ENCODE assay signal across 18 mouse cellular contexts in genomic region chr17:70403750-70404149, GRCm38 (mm10).
DNase-seq lines count a peak whose midpoint lies in the region; ATAC-seq and TF ChIP-seq lines count a peak whose summit lies in the region.
"Had no signal": no experiment of that assay in that cellular context is flagged by ENCODE, and none has a peak within 500 bp of the region (broad histone marks: within the 10 kb centered on the region; RNA-seq: fewer than 3 reads in every experiment).

No protein-coding gene starts in this region.

- WGBS in midbrain, embryonic 10.5 days: 23% methylated on average over 10 of the region's 10 CpGs
- WGBS in midbrain, embryonic 13.5 days: 16% methylated on average over 10 of the region's 10 CpGs

- H3K9me3 ChIP-seq in midbrain, embryonic 10.5 days (replicated peaks): no peaks in the 10 kb centered on the region
- H3K9me3 ChIP-seq in midbrain, embryonic 13.5 days: no peaks in the 10 kb centered on the region
- no peaks in the 10 kb centered on the region for H3K9me3 ChIP-seq in ES-E14 (ENCODE audit: control insufficient read depth, insufficient read depth, low read depth, low read length)
- H3K9me3 ChIP-seq: embryonic facial prominence, embryonic 12.5 days; forebrain, embryonic 12.5 days; heart, embryonic 12.5 days; hindbrain, embryonic 12.5 days; intestine, embryonic 15.5 days had no signal

- no peak overlapping the region for H3K9ac ChIP-seq in midbrain, embryonic 13.5 days (replicated peaks)
- H3K9ac ChIP-seq in ES-E14 (ENCODE audit: insufficient read depth, low read depth, low read length, poor library complexity, severe bottlenecking): no peak overlapping the region
- H3K9ac ChIP-seq: embryonic facial prominence, embryonic 12.5 days; forebrain, embryonic 12.5 days; forebrain, postnatal 0 days; heart, embryonic 12.5 days; hindbrain, embryonic 12.5 days; intestine, embryonic 15.5 days had no signal

- no peak for ATAC-seq in midbrain, embryonic 13.5 days
- ATAC-seq: forebrain, postnatal 0 days; intestine, embryonic 15.5 days had no signal

- H3K4me3 ChIP-seq in midbrain, embryonic 10.5 days: no peak overlapping the region
- H3K4me3 ChIP-seq in midbrain, embryonic 13.5 days (replicated peaks): no peak overlapping the region
- no peak overlapping the region for H3K4me3 ChIP-seq in ES-E14 (ENCODE audit: insufficient read depth in 1 of 2, low read depth in 1 of 2, low read length in 2 of 2, poor library complexity in 1 of 2, severe bottlenecking in 1 of 2)
- H3K4me3 ChIP-seq in layer of hippocampus, adult 2 months: no peak overlapping the region
- H3K4me3 ChIP-seq: embryonic facial prominence, embryonic 12.5 days; forebrain, embryonic 12.5 days; gastrocnemius, adult 2 months; heart, embryonic 12.5 days; hindbrain, embryonic 12.5 days; intestine, embryonic 15.5 days had no signal

- H3K4me1 ChIP-seq in midbrain, embryonic 10.5 days: peaks cover 9% of the 10 kb centered on the region
- peaks cover 6% of the 10 kb centered on the region for H3K4me1 ChIP-seq in midbrain, embryonic 13.5 days (replicated peaks)
- H3K4me1 ChIP-seq in ES-E14 (ENCODE audit: control insufficient read depth in 2 of 2, insufficient read depth in 2 of 2, low read length in 2 of 2, poor library complexity in 1 of 2): peaks cover 3% of the 10 kb centered on the region in 2 experiments; a peak in 2 of 4 replicates
- H3K4me1 ChIP-seq: embryonic facial prominence, embryonic 12.5 days; heart, embryonic 12.5 days; hindbrain, embryonic 12.5 days; intestine, embryonic 15.5 days had no signal

- no peak overlapping the region for H3K4me2 ChIP-seq in midbrain, embryonic 13.5 days (replicated peaks)
- H3K4me2 ChIP-seq: embryonic facial prominence, embryonic 12.5 days; forebrain, embryonic 12.5 days; heart, embryonic 12.5 days; hindbrain, embryonic 12.5 days; intestine, embryonic 15.5 days had no signal

- DNase-seq in midbrain, embryonic 10.5 days (ENCODE audit: low spot score): no peak
- DNase-seq in ES-E14 (ENCODE audit: low read depth, low spot score) (peak; percentile 56), WW6 (ENCODE audit: low read depth, low spot score) (peak; percentile 24)
- no peak for DNase-seq in layer of hippocampus, adult 2 months (ENCODE audit: low spot score in 2 of 2)
- no peak for DNase-seq in kidney, postnatal 4 days
- DNase-seq: adrenal gland, adult 8-10 months; adrenal gland, postnatal 36 days; cerebellum, adult 2 months; cerebellum, postnatal 10 days; forebrain, postnatal 0 days; gastrocnemius, adult 2 months; gastrocnemius, postnatal 25 days had no signal

- TF ChIP-seq CTCF in layer of hippocampus, adult 2 months (conservative IDR thresholded peaks at IDR 0.05): no peak

- in situ Hi-C loops in ES-E14 (cut with MboI; ENCODE audit: low sequenced_read_pairs in 2 of 2, unreplicated experiment in 2 of 2): no loop called here

- no peaks in the 10 kb centered on the region for H3K36me3 ChIP-seq in midbrain, embryonic 10.5 days
- H3K36me3 ChIP-seq in midbrain, embryonic 13.5 days: no peaks in the 10 kb centered on the region
- no peaks in the 10 kb centered on the region for H3K36me3 ChIP-seq in ES-E14 (ENCODE audit: control insufficient read depth, insufficient read depth, low read length, poor library complexity, severe bottlenecking)
- H3K36me3 ChIP-seq: embryonic facial prominence, embryonic 12.5 days; forebrain, embryonic 12.5 days; heart, embryonic 12.5 days; hindbrain, embryonic 12.5 days; intestine, embryonic 15.5 days had no signal

- H3K27ac ChIP-seq in midbrain, embryonic 10.5 days (replicated peaks): peak overlapping the region; percentile 13; the same call in 1 of the 2 replicates
- no peak overlapping the region for H3K27ac ChIP-seq in midbrain, embryonic 13.5 days
- no peak overlapping the region for H3K27ac ChIP-seq in ES-E14 (ENCODE audit: insufficient read depth, low read depth, low read length, poor library complexity, severe bottlenecking)
- no peak overlapping the region for H3K27ac ChIP-seq in layer of hippocampus, adult 2 months
- H3K27ac ChIP-seq: embryonic facial prominence, embryonic 12.5 days; forebrain, embryonic 12.5 days; gastrocnemius, adult 2 months; hindbrain, embryonic 12.5 days; intestine, embryonic 15.5 days had no signal

- no peaks in the 10 kb centered on the region for H3K27me3 ChIP-seq in midbrain, embryonic 10.5 days (ENCODE audit: low read depth, poor library complexity, severe bottlenecking)
- H3K27me3 ChIP-seq in midbrain, embryonic 13.5 days: no peaks in the 10 kb centered on the region
- H3K27me3 ChIP-seq: embryonic facial prominence, embryonic 12.5 days; forebrain, embryonic 12.5 days; heart, embryonic 12.5 days; hindbrain, embryonic 12.5 days; intestine, embryonic 15.5 days had no signal

TF ChIP-seq in ES-E14, 5 proteins besides CTCF, POLR2A, EP300 and RAD21:
- TF ChIP-seq CHD2 (IDR thresholded peaks at IDR 0.05; ENCODE audit: low read depth, low read length) (no peak), ZC3H11A (IDR thresholded peaks at IDR 0.05; ENCODE audit: borderline replicate concordance, low read depth, low read length) (no peak), ZNF384 (IDR thresholded peaks at IDR 0.05; ENCODE audit: low read depth, low read length) (no peak), MAFK (IDR thresholded peaks at IDR 0.05; ENCODE audit: insufficient read depth, low read depth, low read length) (no peak), HCFC1 (IDR thresholded peaks at IDR 0.05; ENCODE audit: borderline replicate concordance, insufficient read depth, low read length) (no peak)

Comparison
In these comparisons a context has a peak if more than half of its experiments do, and no peak if none do; other contexts are left out.
1. DNase-seq: peak in ES-E14 (single experiment) and WW6 (single experiment); none in midbrain, embryonic 10.5 days (single experiment), layer of hippocampus, adult 2 months (0 of 2) and kidney, postnatal 4 days (0 of 2).